Mouse (Mus musculus): ENCODE data around the gene Ppil4.
"Not testable (repeated sequence)": the region's sequence is repeated elsewhere in the genome, so short reads cannot be mapped to it uniquely, and the experiment has no call there.

Gene Ppil4

GRCm38 (mm10) chr10:7792751-7793385 is at the start of gene Ppil4, which contains the start of gene Ginm1:
Ppil4 (plus strand) TSS chr10:7792891.
Ginm1 (minus strand) TSS chr10:7792824.
- DNase-seq (ENCODE audit: low read depth, low spot score) = peak; percentile 95

- DNase-seq (ENCODE audit: low read depth, low spot score) = not testable (repeated sequence)
Measured at GRCm38 (mm10) chr10:7745528-7745927, 47.2 kb upstream of the Ppil4 start.

DNA sequence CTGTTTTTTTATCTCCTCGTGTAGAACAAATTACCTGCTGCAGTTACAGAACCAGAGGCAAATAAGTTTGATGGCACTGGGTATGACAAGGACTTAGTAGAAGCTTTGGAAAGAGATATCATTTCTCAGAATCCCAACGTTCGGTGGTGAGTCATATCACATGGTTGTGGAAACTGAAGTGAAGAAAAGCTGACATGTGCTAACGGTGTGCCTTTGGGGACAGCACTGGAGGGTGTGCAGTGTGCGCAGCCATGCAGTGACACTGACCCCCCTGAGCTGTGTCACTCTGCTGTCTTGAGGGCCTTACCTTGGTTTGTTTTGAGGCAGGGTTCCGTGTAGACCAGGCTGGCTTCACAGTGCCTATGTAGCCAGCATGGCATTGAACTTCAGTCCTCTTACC is 43.9 kb upstream of the Ppil4 start:
- DNase-seq (ENCODE audit: low read depth, low spot score) = no peak

DNA sequence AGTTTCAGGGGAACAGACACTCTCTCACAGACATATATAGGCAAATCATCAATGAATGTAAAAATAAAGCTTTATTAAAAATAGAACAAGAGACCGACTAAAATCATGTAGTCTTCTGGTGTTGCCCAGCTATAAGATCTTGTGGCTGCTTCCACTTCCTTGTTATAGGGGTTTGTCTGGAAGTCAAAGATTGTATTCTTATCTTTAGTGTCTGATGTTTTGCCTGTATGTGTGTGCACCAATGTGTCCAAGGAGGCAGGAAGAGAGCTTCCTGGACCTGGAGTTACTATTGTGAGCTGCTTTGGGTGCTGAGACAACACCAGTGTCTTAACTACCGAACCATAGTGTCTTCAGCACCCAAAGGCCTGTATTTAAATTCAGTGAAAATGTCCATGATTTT is 35.1 kb upstream of the Ppil4 start:
- no peak for DNase-seq (ENCODE audit: low read depth, low spot score)

GRCm38 (mm10) chr10:7772346-7772745 is 20.3 kb upstream of the Ppil4 start:
- no peak for DNase-seq (ENCODE audit: low read depth, low spot score)

GRCm38 (mm10) chr10:7772769-7773168 is 19.9 kb upstream of the Ppil4 start:
- no peak for DNase-seq (ENCODE audit: low read depth, low spot score)

DNA sequence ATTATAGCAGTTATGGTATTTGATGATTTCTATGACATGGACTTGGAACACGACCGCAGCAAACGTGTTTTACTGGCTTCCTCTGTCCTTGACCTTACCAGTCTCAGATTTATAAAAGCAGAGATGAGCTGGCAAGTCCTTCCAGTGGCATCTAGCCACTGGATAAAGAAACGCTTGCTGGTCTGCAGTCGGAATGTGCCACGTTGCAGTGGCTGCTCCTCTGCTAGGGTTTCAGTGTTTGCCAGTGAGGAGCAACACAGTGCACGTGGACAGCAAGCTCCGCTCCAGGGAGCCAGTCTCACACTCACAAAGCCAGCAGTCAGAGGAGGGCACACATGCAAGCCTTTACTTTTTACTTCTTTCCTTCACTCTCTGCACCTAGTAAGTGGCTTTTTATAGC is 17.3 kb upstream of the Ppil4 start:
- no peak for DNase-seq (ENCODE audit: low read depth, low spot score)

DNA sequence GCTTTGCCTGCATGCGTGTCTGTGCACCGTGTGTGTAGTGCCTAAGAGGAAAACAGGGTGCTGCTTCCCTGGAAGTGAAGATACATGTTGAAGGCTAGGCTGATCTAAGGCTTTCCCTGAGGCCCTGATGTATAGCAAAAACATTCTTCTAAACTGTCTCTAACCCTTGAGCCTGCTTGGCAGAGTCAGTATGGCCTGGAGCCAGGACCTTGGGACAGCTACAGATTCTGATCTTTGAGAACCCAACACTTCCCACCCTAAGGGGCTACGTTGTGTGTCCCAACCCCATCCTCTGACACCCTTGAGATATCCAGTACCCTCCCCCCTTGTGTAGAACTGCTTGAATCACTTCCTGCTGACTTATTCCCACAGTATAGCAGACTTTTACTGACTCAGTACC is 14.3 kb upstream of the Ppil4 start:
- DNase-seq (ENCODE audit: low read depth, low spot score) = no peak

- DNase-seq (ENCODE audit: low read depth, low spot score) = no peak
Measured at GRCm38 (mm10) chr10:7779751-7780237, 12.9 kb upstream of the Ppil4 start.

- DNase-seq (ENCODE audit: low read depth, low spot score) = peak; percentile 92
Measured at GRCm38 (mm10) chr10:7780238-7781176, 12.2 kb upstream of the Ppil4 start.

GRCm38 (mm10) chr10:7781214-7781613 is 11.5 kb upstream of the Ppil4 start:
- DNase-seq (ENCODE audit: low read depth, low spot score) = no peak

DNA sequence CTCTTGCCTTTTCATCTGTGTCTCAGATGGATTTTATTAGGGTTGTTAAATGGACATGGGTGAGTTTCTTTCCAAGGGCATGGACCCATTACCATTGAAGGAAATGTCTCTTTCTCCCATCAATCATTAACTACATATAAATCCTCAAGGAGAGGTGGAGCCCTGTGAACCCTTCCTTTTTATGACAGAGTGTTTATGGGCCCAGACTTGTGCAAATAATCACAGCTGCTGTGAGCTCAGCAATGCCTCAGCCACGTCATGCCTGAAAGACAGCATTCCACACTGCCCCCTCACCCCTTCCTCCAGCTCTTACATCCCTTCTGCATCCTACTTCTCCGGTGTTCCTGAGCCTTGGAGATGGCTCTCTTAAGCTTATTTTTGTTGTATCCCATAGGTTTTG is 5.4 kb upstream of the Ppil4 start:
- DNase-seq (ENCODE audit: low read depth, low spot score) = no peak

GRCm38 (mm10) chr10:7792254-7792750 is 389 bp upstream of the Ppil4 start:
- no peak for DNase-seq (ENCODE audit: low read depth, low spot score)

GRCm38 (mm10) chr10:7801258-7801657 is 8.6 kb downstream of the Ppil4 start:
- no peak for DNase-seq (ENCODE audit: low read depth, low spot score)

- no peak for DNase-seq (ENCODE audit: low read depth, low spot score)
Measured at GRCm38 (mm10) chr10:7802519-7803140, 9.9 kb downstream of the Ppil4 start.

DNA sequence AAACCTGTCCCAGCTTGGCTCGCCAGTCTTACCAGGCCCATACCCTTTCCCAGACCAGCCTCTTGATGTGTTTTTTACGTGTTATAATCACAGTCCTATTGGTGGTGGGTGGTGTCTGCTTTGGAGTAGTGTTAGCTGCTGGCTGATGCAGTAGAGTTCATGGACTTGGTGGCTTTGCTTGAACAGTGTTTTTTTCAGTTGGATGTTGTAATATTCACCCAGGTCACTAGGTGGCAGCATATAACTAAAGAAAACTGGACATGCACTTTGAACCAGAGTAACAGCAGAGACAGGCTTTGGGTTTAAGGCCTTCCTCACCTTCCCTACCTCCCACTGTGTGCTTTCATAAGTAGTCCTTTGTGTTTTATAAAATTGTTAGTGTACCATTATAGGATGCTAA is 17.2 kb downstream of the Ppil4 start:
- DNase-seq (ENCODE audit: low read depth, low spot score) = peak; percentile 76

DNA sequence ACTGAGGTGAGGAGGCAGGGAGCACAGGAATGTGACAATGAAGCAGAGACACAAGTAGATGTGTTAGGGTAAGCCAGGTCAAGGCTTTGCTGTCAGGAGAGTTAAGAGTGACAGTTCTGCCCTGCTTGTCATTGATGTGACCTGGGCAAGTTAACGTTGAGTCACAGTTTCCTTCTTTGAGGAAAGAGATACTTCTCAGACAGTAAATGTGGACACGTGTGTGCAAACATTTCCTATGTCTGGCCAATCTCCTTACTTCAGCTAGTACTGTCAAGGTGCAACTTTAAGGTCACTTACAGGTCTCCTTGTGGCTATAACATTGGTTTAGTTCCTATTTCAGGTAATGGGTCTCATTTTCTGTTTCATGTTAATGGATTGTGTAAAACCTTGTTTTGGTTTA is 23.8 kb downstream of the Ppil4 start:
- DNase-seq (ENCODE audit: low read depth, low spot score) = peak; percentile 38

DNA sequence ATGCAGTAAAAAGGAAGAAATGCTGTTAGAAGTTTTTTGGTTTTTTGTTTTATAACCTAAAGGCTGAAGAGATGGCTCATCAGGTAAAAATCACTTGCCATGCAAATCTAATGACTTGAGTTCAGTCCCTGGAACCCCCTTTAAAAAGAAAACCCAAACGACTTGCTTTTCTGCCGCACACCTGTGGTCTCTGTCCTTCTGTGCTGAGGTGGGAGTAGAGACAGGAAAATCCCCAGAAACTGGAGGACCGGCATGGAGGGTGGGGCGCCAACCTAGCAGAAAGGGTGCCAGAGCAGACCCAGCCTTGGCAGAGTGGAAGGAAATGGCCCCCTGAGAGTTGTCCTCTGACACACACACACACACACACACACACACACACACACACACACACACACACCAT is 26.0 kb downstream of the Ppil4 start:
- DNase-seq (ENCODE audit: low read depth, low spot score) = peak; percentile 20

DNA sequence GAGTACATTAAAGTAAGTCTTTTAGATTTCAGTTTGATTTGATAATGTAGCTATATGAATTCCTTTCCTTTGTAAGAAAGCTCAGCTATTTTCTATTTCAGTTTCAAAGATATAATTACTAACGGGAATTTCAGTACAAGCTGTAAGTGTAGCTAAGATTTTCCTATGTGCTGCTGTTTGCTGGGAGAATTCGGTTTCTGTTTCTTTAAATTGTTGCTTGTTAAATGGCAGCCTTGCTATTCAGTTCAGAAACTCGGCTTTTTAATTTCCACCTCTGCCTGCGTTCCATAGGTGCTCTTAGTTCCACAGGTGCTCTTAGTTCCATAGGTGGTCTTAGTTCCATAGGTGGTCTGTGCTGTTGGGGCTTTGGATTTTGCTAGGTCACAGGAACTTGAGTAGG is 26.5 kb downstream of the Ppil4 start:
- DNase-seq (ENCODE audit: low read depth, low spot score) = no peak

DNA sequence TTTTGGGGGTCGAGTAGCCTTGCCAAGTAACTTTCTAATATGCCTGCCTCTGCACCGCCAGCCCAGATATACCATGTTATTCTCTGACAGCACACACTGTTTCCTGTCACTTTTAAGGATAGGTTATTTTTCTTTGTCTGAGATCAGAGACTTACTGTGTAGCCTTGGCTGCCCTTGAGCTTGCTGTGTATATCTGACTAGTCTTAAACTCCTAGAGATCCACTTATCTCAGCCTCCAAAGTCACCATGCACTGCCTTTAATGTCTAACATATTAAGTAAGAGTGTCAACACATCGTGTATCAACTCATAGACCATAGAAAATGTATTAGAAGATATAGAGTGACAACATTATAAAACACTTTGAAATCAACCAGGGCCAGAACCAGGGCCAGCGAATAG is 26.9 kb downstream of the Ppil4 start:
- DNase-seq (ENCODE audit: low read depth, low spot score) = peak; percentile 32

GRCm38 (mm10) chr10:7820171-7820570 is 27.5 kb downstream of the Ppil4 start:
- DNase-seq (ENCODE audit: low read depth, low spot score) = no peak

DNA sequence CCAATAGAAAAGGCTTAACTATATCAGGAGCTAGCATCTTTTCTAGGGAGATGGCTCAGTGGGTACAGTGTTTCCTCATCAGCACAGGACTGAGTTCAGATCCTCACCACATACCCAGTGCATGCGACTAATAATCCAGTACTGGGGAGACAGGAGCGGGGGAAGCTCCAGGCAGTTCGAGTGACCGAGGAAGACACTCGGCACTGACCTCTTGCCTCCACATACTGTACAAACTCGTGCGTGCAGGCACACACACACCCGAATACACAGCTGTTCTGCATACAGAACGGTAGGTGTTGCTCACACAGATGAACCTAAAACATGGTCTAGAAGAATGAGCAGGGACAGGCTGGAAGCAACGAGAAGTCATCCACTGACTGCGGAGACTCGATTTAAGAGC is 29.3 kb downstream of the Ppil4 start:
- no peak for DNase-seq (ENCODE audit: low read depth, low spot score)

All from CD4-positive helper T cell, adult 2 months (primary cell).